Mouse (Mus musculus) lung, adult 2 months (tissue): ENCODE measurements around the gene Rab3d. TPM values are rescaled to one million over a fixed set of nuclear protein-coding genes. Genes with fewer than 3 reads are reported as not detected.

Experiments used
- DNase-seq: peaks from one replicate; pipeline ENCODE4 v3.0.0; 2022
- H3K4me1 ChIP-seq: fragments of 200-500 bp; 2 replicates; pipeline ENCODE4 v1.6.1; 2011; ENCODE audit warnings: low read length; ENCODE audit not compliant: control insufficient read depth, insufficient read depth
- H3K4me3 ChIP-seq: fragments of 200-500 bp; replicated peaks from 2 replicates; pipeline ENCODE3; 2011; ENCODE audit warnings: low read depth, mild to moderate bottlenecking, control low read depth, low read length; ENCODE audit errors: extremely low read depth
- CTCF ChIP-seq: fragments of 200-500 bp; IDR thresholded peaks from 2 replicates; pipeline ENCODE4 v1.5.1; 2011; ENCODE audit warnings: mild to moderate bottlenecking, low read length, control low read depth; ENCODE audit not compliant: insufficient read depth
- POLR2A ChIP-seq: fragments of 200-500 bp; IDR thresholded peaks from 2 replicates; pipeline ENCODE4 v1.6.1; 2011; ENCODE audit warnings: low read depth, mild to moderate bottlenecking, control low read depth, low read length, borderline replicate concordance; ENCODE audit errors: extremely low read depth
- WGBS: fragments of 180-500 bp; shearing (Covaris S2); methylation state at CpG from one replicate; pipeline ENCODE4 v1.1.7; 2018; 5-methylcytosine and 5-hydroxymethylcytosine counted together
- polyA plus RNA-seq: library from polyadenylated mRNA; depleted of rRNA; stranded (reverse); fragments of >200 nt; gene quantifications from 2 replicates; pipeline ENCODE4 v1.2.3, GENCODE M21; 2012

Rab3d gene
- polyA plus RNA-seq, 1 experiment = 104 TPM

GRCm38 (mm10) chr9:21955570-21956281, 37.7 kb upstream of the Rab3d start, which contains the start of gene Swsap1:
Gene Swsap1, plus strand, starts transcription at chr9:21955755.
- under 1% methylated on average over 54 of the region's 54 CpGs for WGBS
- H3K4me1 ChIP-seq = peaks cover 7% of the 10 kb centered on the region
- H3K4me3 ChIP-seq = peak within 1 kb of the TSS; percentile 96
- peak; percentile 66; the same call in 1 of the 2 replicates for TF ChIP-seq POLR2A
- no peak for TF ChIP-seq CTCF
- peak; percentile 99 for DNase-seq

- DNase-seq = no peak
- Histone ChIP-seq H3K4me3 (peak overlapping the region; percentile 96), H3K4me1 (peaks cover 1% of the 10 kb centered on the region)
- TF ChIP-seq CTCF (0 out of 2 replicates have a peak, but pooled peaks have one; percentile 25), POLR2A (no peak)
- WGBS = 2% methylated on average over 18 of the region's 18 CpGs
Observed at GRCm38 (mm10) chr9:21955225-21955569, 37.2 kb upstream of the Rab3d start.

DNA sequence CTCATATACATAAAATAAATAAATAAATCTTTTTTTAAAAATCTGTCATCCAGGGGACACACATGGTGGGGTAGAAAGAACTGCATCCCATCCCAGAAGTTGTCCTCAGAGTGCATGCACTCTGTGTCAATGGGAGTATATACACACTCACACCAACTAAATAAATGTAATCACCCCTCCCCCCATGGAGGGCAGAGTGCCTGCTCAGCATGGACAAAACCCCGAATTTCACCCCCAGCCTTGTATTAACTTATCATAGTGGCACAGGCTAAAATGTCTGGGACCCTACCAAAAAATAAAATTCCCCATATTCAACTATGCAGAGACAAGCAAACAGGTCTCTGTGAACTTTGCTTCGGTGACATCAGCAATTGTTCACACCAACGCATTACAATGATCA, 36.6 kb upstream of the Rab3d start:
- TF ChIP-seq CTCF (no peak), POLR2A (no peak)
- H3K4me3 ChIP-seq = no peak overlapping the region
- DNase-seq = no peak
- 64% methylated on average over 3 of the region's 3 CpGs for WGBS
- no peaks in the 10 kb centered on the region for H3K4me1 ChIP-seq

GRCm38 (mm10) chr9:21953600-21953999, 35.6 kb upstream of the Rab3d start:
- WGBS = 8% methylated on average over 3 of the region's 3 CpGs
- Histone ChIP-seq H3K4me1 (no peaks in the 10 kb centered on the region), H3K4me3 (no peak overlapping the region)
- no peak for DNase-seq
- no peak for TF ChIP-seq CTCF
- TF ChIP-seq POLR2A = no peak

DNA sequence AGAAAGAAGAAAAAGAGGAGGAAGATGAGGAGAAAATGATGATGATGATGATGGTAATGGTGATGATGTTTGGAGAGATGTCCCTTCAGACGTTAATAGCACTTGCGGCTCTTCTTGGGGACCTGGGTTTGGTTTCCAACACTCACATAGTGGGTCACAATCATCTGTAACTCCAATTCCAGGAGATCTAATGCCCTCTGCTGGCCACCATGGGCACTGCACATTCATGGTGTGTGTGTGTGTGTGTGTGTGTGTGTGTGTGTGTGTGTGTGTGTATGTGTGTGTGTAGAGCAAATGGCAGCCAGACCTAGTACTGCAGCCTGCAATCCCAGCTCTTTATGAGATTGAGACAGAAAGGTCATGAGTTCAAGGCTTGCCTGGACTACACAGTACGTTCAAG, 34.0 kb upstream of the Rab3d start:
- 74% methylated on average over 3 of the region's 3 CpGs for WGBS
- H3K4me1 ChIP-seq = no peaks in the 10 kb centered on the region
- DNase-seq = no peak
- no peak overlapping the region for H3K4me3 ChIP-seq
- TF ChIP-seq POLR2A (no peak), CTCF (no peak)

DNA sequence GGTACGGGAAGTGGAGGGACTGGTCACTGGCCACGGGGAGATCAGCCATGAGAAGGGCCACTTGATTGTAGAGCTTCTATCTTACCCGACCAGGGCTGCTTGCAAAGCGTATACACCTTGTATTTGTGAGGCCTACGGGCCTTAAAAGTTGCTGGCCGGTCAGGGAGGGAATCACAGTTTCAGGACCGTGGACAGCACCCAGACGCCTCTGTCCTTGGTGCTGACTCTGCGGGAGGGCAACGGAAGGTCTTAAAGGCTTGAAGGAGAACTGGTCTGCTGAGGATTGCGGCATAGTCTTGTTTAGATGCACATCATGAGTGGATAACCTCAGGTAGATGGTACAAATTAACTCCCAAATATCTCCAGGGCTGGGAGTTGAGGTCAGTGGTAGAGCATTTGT, 32.3 kb upstream of the Rab3d start:
- peak; percentile 81 for DNase-seq
- Histone ChIP-seq H3K4me3 (no peak overlapping the region), H3K4me1 (no peaks in the 10 kb centered on the region)
- TF ChIP-seq POLR2A = no peak
- peak; percentile 45; the same call in 1 of the 2 replicates for TF ChIP-seq CTCF
- 12% methylated on average over 11 of the region's 11 CpGs for WGBS

- H3K4me1 ChIP-seq = no peaks in the 10 kb centered on the region
- TF ChIP-seq CTCF (no peak), POLR2A (no peak)
- 63% methylated on average over 6 of the region's 6 CpGs for WGBS
- no peak for DNase-seq
- H3K4me3 ChIP-seq = no peak overlapping the region
Observed at GRCm38 (mm10) chr9:21948790-21949189, 30.8 kb upstream of the Rab3d start.

DNA sequence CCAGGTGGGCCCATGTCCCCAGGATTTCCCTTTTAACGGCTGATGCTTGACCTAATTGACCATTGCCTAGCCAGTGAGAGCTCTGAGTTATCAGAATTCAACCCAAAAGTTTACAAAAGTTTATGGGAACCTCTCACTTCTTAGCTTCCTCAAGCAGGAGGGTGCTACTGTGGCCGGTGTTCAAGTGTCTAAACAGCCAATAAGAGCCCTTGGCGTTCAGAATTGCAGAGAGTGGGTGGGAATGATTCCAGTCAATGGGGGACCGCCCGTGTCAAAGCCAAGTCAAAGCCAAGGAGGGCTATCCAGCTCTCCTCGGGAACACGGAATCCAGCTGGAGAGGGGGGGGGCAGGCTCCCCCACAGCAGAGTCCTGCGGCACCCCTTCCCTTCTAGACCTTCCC, 30.2 kb upstream of the Rab3d start:
- H3K4me1 ChIP-seq = no peaks in the 10 kb centered on the region
- 47% methylated on average over 8 of the region's 8 CpGs for WGBS
- H3K4me3 ChIP-seq = no peak overlapping the region
- no peak for DNase-seq
- TF ChIP-seq POLR2A = no peak

GRCm38 (mm10) chr9:21947540-21948130, 29.6 kb upstream of the Rab3d start:
- no peak for TF ChIP-seq POLR2A
- TF ChIP-seq CTCF = no peak
- Histone ChIP-seq H3K4me1 (no peaks in the 10 kb centered on the region), H3K4me3 (no peak overlapping the region)
- DNase-seq = no peak
- 12% methylated on average over 28 of the region's 28 CpGs for WGBS

GRCm38 (mm10) chr9:21944267-21944666, 26.3 kb upstream of the Rab3d start:
- 19% methylated on average over 23 of the region's 23 CpGs for WGBS

More at GRCm38 (mm10) chr9:21944267-21944666, 26.3 kb upstream of the Rab3d start:
- Histone ChIP-seq H3K4me1 (no peaks in the 10 kb centered on the region), H3K4me3 (no peak overlapping the region)
- TF ChIP-seq CTCF (no peak), POLR2A (no peak)
- no peak for DNase-seq
